Mouse (Mus musculus): ENCODE data around the gene Cycs. TPM values are rescaled to one million over a fixed set of nuclear protein-coding genes. Genes with fewer than 3 reads are reported as not detected.

Gene Cycs
- polyA plus RNA-seq, 1 experiment from 2014 or later: 65.1 TPM

GRCm38 (mm10) chr6:50539641-50540040, 26.7 kb downstream of the Cycs start:
- Histone ChIP-seq H3K27ac (no peak overlapping the region), H3K4me1 (no peaks in the 10 kb centered on the region), H3K4me2 (replicated peaks) (no peak overlapping the region), H3K9me3 (replicated peaks) (no peaks in the 10 kb centered on the region), H3K4me3 (no peak overlapping the region), H3K27me3 (no peaks in the 10 kb centered on the region; the same call in 1 of the 2 replicates), H3K9ac (no peak overlapping the region), H3K36me3 (no peaks in the 10 kb centered on the region)
- no peak for ATAC-seq (ENCODE audit: low FRiP score)
- WGBS: 62% methylated on average over 1 of the region's 1 CpGs

- ATAC-seq (ENCODE audit: low FRiP score): peak; percentile 78
- no peak overlapping the region for H3K4me2 ChIP-seq (replicated peaks)
- WGBS: 9% methylated on average over 7 of the region's 7 CpGs
- H3K4me1 ChIP-seq: no peaks in the 10 kb centered on the region
- no peaks in the 10 kb centered on the region; the same call in 1 of the 2 replicates for H3K27me3 ChIP-seq
- no peak overlapping the region for H3K9ac ChIP-seq
- no peaks in the 10 kb centered on the region for H3K36me3 ChIP-seq
- H3K4me3 ChIP-seq: no peak overlapping the region
- H3K27ac ChIP-seq: no peak overlapping the region
- no peaks in the 10 kb centered on the region for H3K9me3 ChIP-seq (replicated peaks)
Measured at GRCm38 (mm10) chr6:50536461-50536892, 29.9 kb downstream of the Cycs start.

GRCm38 (mm10) chr6:50535346-50535745, 31.0 kb downstream of the Cycs start:
- no peak for ATAC-seq (ENCODE audit: low FRiP score)
- Histone ChIP-seq H3K9me3 (replicated peaks) (no peaks in the 10 kb centered on the region), H3K27me3 (no peaks in the 10 kb centered on the region; the same call in 1 of the 2 replicates), H3K4me1 (no peaks in the 10 kb centered on the region), H3K4me3 (no peak overlapping the region), H3K9ac (no peak overlapping the region), H3K27ac (no peak overlapping the region), H3K36me3 (no peaks in the 10 kb centered on the region), H3K4me2 (replicated peaks) (no peak overlapping the region)
- WGBS: 88% methylated on average over 3 of the region's 3 CpGs

GRCm38 (mm10) chr6:50531920-50532319, 34.4 kb downstream of the Cycs start:
- no peaks in the 10 kb centered on the region for H3K36me3 ChIP-seq
- H3K4me1 ChIP-seq: no peaks in the 10 kb centered on the region
- WGBS: 65% methylated on average over 8 of the region's 8 CpGs
- no peaks in the 10 kb centered on the region for H3K9me3 ChIP-seq (replicated peaks)
- H3K9ac ChIP-seq: no peak overlapping the region
- no peak overlapping the region for H3K4me3 ChIP-seq
- no peak overlapping the region for H3K4me2 ChIP-seq (replicated peaks)
- no peak for ATAC-seq (ENCODE audit: low FRiP score)
- no peaks in the 10 kb centered on the region for H3K27me3 ChIP-seq
- H3K27ac ChIP-seq: no peak overlapping the region

- Histone ChIP-seq H3K27ac (no peak overlapping the region), H3K27me3 (no peaks in the 10 kb centered on the region), H3K4me1 (no peaks in the 10 kb centered on the region), H3K4me3 (no peak overlapping the region), H3K4me2 (replicated peaks) (no peak overlapping the region), H3K36me3 (no peaks in the 10 kb centered on the region), H3K9me3 (replicated peaks) (no peaks in the 10 kb centered on the region), H3K9ac (no peak overlapping the region)
- no peak for ATAC-seq (ENCODE audit: low FRiP score)
- 72% methylated on average over 3 of the region's 3 CpGs for WGBS
Measured at GRCm38 (mm10) chr6:50531003-50531402, 35.3 kb downstream of the Cycs start.

- Histone ChIP-seq H3K4me2 (replicated peaks) (no peak overlapping the region), H3K4me3 (no peak overlapping the region), H3K27me3 (no peaks in the 10 kb centered on the region), H3K9ac (no peak overlapping the region), H3K36me3 (no peaks in the 10 kb centered on the region), H3K9me3 (replicated peaks) (no peaks in the 10 kb centered on the region), H3K4me1 (no peaks in the 10 kb centered on the region), H3K27ac (no peak overlapping the region)
- no peak for ATAC-seq (ENCODE audit: low FRiP score)
- WGBS: 88% methylated on average over 11 of the region's 11 CpGs
Measured at GRCm38 (mm10) chr6:50529194-50529593, 37.1 kb downstream of the Cycs start.

GRCm38 (mm10) chr6:50527416-50527815, 38.9 kb downstream of the Cycs start:
- no peaks in the 10 kb centered on the region for H3K9me3 ChIP-seq (replicated peaks)
- no peaks in the 10 kb centered on the region for H3K4me1 ChIP-seq
- H3K27me3 ChIP-seq: no peaks in the 10 kb centered on the region
- H3K4me2 ChIP-seq (replicated peaks): no peak overlapping the region
- WGBS: 71% methylated on average over 9 of the region's 9 CpGs
- no peak overlapping the region for H3K4me3 ChIP-seq
- no peak overlapping the region for H3K9ac ChIP-seq
- no peak for ATAC-seq (ENCODE audit: low FRiP score)
- H3K27ac ChIP-seq: no peak overlapping the region
- no peaks in the 10 kb centered on the region for H3K36me3 ChIP-seq

GRCm38 (mm10) chr6:50526597-50527024, 39.7 kb downstream of the Cycs start:
- Histone ChIP-seq H3K9ac (no peak overlapping the region), H3K4me3 (no peak overlapping the region), H3K27me3 (no peaks in the 10 kb centered on the region), H3K36me3 (no peaks in the 10 kb centered on the region), H3K4me1 (no peaks in the 10 kb centered on the region), H3K27ac (no peak overlapping the region), H3K4me2 (replicated peaks) (no peak overlapping the region), H3K9me3 (replicated peaks) (no peaks in the 10 kb centered on the region)
- WGBS: 21% methylated on average over 7 of the region's 7 CpGs
- ATAC-seq (ENCODE audit: low FRiP score): no peak

GRCm38 (mm10) chr6:50525846-50526245, 40.5 kb downstream of the Cycs start:
- no peak overlapping the region for H3K4me3 ChIP-seq
- ATAC-seq (ENCODE audit: low FRiP score): no peak
- no peaks in the 10 kb centered on the region for H3K27me3 ChIP-seq
- no peak overlapping the region for H3K9ac ChIP-seq
- H3K4me2 ChIP-seq (replicated peaks): no peak overlapping the region
- 72% methylated on average over 8 of the region's 8 CpGs for WGBS
- no peak overlapping the region for H3K27ac ChIP-seq
- H3K4me1 ChIP-seq: no peaks in the 10 kb centered on the region
- no peaks in the 10 kb centered on the region for H3K9me3 ChIP-seq (replicated peaks)
- H3K36me3 ChIP-seq: no peaks in the 10 kb centered on the region

- Histone ChIP-seq H3K4me2 (replicated peaks) (no peak overlapping the region), H3K36me3 (no peaks in the 10 kb centered on the region), H3K9me3 (replicated peaks) (no peaks in the 10 kb centered on the region), H3K4me1 (no peaks in the 10 kb centered on the region), H3K27ac (no peak overlapping the region), H3K4me3 (no peak overlapping the region), H3K27me3 (no peaks in the 10 kb centered on the region), H3K9ac (no peak overlapping the region)
- 91% methylated on average over 10 of the region's 10 CpGs for WGBS
- no peak for ATAC-seq (ENCODE audit: low FRiP score)
Measured at GRCm38 (mm10) chr6:50524261-50524896, 42.0 kb downstream of the Cycs start.

- no peaks in the 10 kb centered on the region for H3K9me3 ChIP-seq (replicated peaks)
- H3K9ac ChIP-seq: no peak overlapping the region
- no peaks in the 10 kb centered on the region for H3K27me3 ChIP-seq
- no peaks in the 10 kb centered on the region for H3K4me1 ChIP-seq
- ATAC-seq (ENCODE audit: low FRiP score): no peak
- H3K4me3 ChIP-seq: no peak overlapping the region
- H3K36me3 ChIP-seq: no peaks in the 10 kb centered on the region
- no peak overlapping the region for H3K4me2 ChIP-seq (replicated peaks)
- H3K27ac ChIP-seq: no peak overlapping the region
- 94% methylated on average over 7 of the region's 7 CpGs for WGBS
Measured at GRCm38 (mm10) chr6:50522772-50523171, 43.6 kb downstream of the Cycs start.

- Histone ChIP-seq H3K27ac (no peak overlapping the region), H3K4me1 (no peaks in the 10 kb centered on the region), H3K4me2 (replicated peaks) (no peak overlapping the region), H3K9ac (no peak overlapping the region), H3K36me3 (no peaks in the 10 kb centered on the region), H3K4me3 (no peak overlapping the region), H3K27me3 (no peaks in the 10 kb centered on the region), H3K9me3 (replicated peaks) (no peaks in the 10 kb centered on the region)
- 88% methylated on average over 7 of the region's 7 CpGs for WGBS
- no peak for ATAC-seq (ENCODE audit: low FRiP score)
Measured at GRCm38 (mm10) chr6:50521532-50522135, 44.7 kb downstream of the Cycs start.

GRCm38 (mm10) chr6:50520139-50520538, 46.2 kb downstream of the Cycs start:
- 92% methylated on average over 5 of the region's 5 CpGs for WGBS
- H3K4me3 ChIP-seq: no peak overlapping the region
- no peaks in the 10 kb centered on the region for H3K9me3 ChIP-seq (replicated peaks)
- H3K36me3 ChIP-seq: no peaks in the 10 kb centered on the region
- no peak overlapping the region for H3K4me2 ChIP-seq (replicated peaks)
- no peaks in the 10 kb centered on the region for H3K4me1 ChIP-seq
- no peak overlapping the region for H3K9ac ChIP-seq
- no peak overlapping the region for H3K27ac ChIP-seq
- no peak for ATAC-seq (ENCODE audit: low FRiP score)
- H3K27me3 ChIP-seq: no peaks in the 10 kb centered on the region

Data from hindbrain, embryonic 12.5 days (tissue).